Mouse (Mus musculus) megakaryocyte, embryonic 14.5 days (primary cell): ENCODE measurements around the gene Gm38392.
"Not testable (repeated sequence)": the region's sequence is repeated elsewhere in the genome, so short reads cannot be mapped to it uniquely, and the experiment has no call there.

Experiments
- FLI1 ChIP-seq: IDR thresholded peaks from 2 replicates; pipeline ENCODE4 v1.6.1; 2012; ENCODE audit warnings: low read length, inconsistent platforms, mixed read lengths
- GATA1 ChIP-seq: IDR thresholded peaks from 3 replicates; pipeline ENCODE4 v1.6.1; 2012; ENCODE audit warnings: mixed read lengths, low read length, inconsistent platforms, borderline replicate concordance

DNA sequence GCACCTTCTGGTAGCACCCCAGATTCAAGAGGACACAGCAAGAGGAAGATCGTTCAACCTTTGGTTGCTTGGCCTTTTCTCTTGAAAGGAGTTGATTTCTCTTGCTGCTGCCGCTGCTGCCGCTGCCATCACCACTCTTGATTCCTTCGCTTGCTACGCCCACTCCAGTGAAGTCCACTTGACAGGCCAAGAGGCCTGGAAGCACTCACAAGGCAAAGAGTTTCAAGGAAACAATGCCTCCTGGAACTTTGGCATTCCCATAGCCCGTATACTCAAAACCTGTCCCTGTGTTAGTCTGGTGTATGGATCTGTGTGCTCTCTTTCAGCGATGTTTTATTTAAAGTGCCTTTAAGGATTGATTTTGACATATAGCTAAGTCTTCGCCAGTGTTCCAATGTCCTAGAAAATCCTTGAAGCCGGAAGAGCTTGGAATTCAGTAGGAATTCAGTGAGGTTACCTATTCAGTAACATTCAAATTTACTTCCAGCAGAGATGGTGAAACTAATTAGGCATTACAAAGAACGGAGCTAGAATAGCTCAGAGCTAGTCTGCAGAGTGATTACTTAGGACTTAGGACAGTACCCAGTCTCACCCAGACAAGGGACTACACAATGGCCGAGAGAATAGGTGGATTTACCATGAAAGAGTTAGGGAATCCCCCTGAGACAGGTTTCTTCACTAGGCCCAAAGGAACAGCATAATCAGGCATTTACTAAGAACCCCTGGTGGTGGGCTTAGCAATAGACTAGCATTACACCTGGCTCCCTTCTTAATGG, 5.7 kb downstream of the Gm38392 start:
- TF ChIP-seq GATA1, FLI1: not testable (repeated sequence)
